Mouse (Mus musculus): Measurements from ENCODE around the gene Exoc3l.

GRCm38 (mm10) chr8:105275387-105275786, 20.5 kb downstream of the Exoc3l start:
- TF ChIP-seq POLR2A (IDR thresholded peaks at IDR 0.05; ENCODE audit: low read depth, low read length) (no peak), CTCF (IDR thresholded peaks at IDR 0.05; ENCODE audit: extremely low read depth, insufficient read length, insufficient replicate concordance, low read depth, low read length) (no peak)

Data from small intestine, adult 2 months (tissue).